Mouse (Mus musculus) urinary bladder, postnatal 36 days (tissue): ENCODE measurements around the gene Gpc5.

ENCODE experiments used
- DNase-seq, 2 experiments: peaks; one replicate each; pipeline ENCODE4 v3.0.0; 2022; ENCODE audit warnings: low spot score in 2 of 2, mixed read lengths in 1 of 2

Gpc5 gene

GRCm38 (mm10) chr14:115831854-115832625, 740.0 kb downstream of the Gpc5 start:
- DNase-seq, result no peak

GRCm38 (mm10) chr14:115843783-115844182, 751.8 kb downstream of the Gpc5 start:
- DNase-seq, result no peak

DNA sequence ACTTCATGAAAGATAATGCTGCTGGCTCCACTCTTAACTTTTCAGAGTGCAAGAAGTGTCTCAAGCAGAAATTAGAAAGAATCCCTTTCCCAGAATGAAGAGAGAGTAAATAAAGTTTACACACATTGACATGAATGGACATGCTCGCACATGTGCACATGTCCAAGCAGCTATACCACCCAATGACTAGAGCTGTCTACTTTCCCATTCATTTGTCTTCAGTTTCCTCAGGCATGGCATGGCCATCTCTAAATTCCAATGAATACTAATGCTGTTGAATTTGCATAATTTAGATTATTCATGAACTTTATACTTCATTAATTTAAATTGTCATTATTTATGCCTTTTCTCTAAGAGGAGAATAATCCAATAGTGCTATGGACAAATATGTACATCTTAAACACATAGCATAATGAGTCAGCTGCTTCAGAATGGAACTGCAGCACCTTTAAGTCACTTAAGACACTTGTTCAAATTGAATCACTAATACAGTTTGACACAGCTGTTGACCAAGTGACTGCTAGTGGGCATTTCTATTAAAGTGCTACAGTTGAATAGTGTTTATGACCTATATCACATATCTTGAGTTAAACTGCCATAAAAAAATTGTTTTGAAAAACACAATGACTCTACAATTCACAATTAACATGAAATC, 752.9 kb downstream of the Gpc5 start:
- DNase-seq, result no peak

GRCm38 (mm10) chr14:115869127-115869526, 777.1 kb downstream of the Gpc5 start:
- DNase-seq, result no peak

DNA sequence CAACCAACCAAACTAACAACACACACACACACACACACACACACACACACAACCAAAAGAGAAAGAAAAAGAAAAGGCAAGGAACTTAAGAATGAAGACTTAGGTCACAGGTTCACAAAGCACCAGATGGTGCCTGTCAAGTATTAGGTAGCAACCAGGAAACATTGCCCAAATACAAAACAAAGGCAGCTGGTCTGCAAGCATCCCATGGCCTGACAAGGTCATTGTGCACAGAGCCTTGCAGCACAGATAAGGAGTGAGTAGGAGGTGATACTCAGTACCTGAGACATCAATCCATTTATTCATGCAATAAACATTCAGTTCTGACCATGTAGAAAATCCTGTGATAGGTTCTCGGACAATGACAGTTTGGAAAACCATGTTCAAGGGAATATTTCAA, 884.0 kb downstream of the Gpc5 start:
- no peak for DNase-seq

- no peak for DNase-seq
Observed at GRCm38 (mm10) chr14:115979233-115979632, 887.2 kb downstream of the Gpc5 start.

DNA sequence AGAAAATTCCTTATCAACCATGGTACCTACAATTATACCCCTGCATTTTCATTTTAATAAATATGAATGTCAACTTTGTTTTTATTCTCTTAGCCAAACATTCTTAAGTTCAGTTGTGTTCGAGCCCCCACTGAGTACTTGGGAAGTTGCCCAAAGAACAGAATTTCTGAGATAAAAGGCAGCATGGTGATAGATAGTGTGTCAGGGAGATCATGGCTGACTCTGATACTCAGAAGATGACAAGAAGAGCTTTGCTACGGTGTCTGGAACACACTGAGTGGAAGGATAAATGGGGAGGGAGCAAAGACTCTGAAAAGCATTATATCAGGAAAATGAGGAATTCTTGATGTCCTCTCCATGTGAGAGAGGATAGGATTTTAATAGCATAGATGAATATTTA, 898.7 kb downstream of the Gpc5 start:
- DNase-seq, result no peak

DNA sequence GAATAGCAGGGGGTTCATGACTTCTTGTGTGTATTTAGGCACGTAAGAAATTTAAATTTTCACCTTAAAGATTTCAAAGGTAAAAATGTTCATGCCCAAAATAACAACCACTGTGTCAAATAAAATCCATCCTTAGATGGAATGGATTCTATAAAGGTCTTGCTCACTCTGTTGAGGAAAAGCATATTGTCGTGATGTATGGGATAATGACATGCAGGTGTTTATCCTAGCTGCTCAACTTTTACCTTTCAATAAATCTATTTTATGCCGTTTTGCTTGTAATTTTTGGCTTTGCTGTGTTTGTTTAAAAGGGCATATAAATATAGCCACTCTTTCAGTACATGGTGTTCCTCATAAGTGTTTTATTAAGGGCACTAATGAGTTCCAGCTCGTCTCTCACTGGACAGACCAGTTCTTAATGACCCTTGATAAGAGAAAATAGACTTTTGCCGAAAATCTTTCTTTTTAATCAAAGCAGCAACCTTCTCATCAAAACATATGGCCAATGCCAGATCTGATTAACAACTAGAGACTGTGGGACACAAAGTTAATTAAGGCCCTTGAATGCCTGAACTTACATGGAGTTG, 901.6 kb downstream of the Gpc5 start:
- DNase-seq, result no peak

- no peak for DNase-seq
Observed at GRCm38 (mm10) chr14:115998931-115999330, 906.9 kb downstream of the Gpc5 start.

- no peak for DNase-seq
Observed at GRCm38 (mm10) chr14:116087010-116087409, 995.0 kb downstream of the Gpc5 start.

GRCm38 (mm10) chr14:116127943-116128342, 1035.9 kb downstream of the Gpc5 start:
- DNase-seq, result no peak

- no peak for DNase-seq
Observed at GRCm38 (mm10) chr14:116137330-116137729, 1045.3 kb downstream of the Gpc5 start.

DNA sequence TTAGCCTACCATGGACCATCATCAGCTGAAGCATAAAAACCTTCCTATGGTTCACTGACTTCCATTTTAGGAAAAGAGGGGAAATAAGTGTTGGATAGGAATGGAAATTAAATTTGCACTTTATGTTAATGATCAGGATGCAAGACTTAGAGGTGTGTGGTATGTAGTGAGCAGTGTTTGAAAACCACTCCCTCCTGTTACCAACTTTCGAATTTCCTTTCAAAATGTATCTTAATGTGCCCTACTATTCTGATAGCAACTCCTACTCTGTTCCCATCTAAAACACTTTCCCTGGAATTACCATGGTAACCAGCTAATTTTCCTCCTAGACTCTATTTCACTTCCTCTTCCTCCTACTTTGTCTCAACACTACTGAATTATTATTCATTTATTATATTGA, 1045.8 kb downstream of the Gpc5 start:
- DNase-seq, result no peak

DNA sequence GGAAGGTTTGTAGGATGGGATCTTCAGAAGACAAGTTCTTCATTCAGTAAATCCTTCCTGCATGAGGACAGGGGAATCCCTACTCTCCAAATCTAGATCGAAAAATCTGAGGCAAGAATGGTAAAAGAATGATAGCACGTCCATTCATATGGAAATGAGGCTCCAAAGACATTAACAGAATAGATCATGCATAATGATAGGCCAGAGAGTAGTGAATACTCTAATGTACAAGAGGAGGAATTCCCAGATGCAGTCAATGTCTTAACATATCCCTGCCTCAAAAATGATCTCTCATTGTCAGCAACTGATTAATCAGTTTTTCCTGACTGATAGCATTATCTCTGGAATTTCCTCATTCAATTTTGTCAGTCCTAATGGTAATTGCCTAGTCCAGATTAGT, 1070.6 kb downstream of the Gpc5 start:
- no peak for DNase-seq

- DNase-seq, result no peak
Observed at GRCm38 (mm10) chr14:116167401-116167800, 1075.4 kb downstream of the Gpc5 start.

DNA sequence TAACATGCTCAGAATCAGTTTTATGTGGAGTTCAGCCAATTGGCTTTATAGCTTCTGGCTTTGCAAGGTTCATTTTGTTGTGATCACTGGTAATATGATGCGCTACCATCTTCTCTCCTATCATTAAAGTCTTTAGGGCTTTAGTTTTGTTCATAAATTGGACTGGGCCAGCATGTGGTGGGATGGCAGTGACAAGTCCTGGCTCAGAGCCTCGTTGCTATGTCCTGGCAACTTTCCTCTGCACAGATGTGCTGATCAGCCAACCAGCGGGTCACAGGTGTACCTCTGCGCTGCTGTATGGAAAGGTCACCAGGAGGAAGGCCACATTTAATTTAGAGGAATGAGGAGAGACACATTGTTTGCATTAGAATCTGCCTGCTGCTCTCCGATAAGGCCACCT, 1077.1 kb downstream of the Gpc5 start:
- DNase-seq, result no peak

DNA sequence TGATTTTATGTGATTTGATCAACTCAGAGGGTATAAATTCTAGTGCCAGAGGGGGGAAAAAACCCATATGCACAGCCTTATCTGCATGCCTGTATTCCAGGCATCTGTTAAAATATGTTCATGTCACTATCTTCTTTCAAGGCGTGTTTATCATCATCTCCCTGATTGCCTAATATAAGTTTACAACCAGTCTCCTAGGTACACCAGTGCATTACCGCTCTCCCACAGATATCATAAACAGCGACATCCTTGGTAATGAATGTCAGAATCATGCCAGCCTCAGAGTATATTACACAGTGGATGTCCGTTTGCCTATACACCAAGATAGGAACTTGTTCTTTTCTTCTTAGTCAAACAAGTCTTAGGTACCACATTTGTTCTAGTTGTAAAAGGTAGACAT, 1095.0 kb downstream of the Gpc5 start:
- DNase-seq, result no peak

- DNase-seq, result no peak
Observed at GRCm38 (mm10) chr14:116206977-116207376, 1115.0 kb downstream of the Gpc5 start.

- no peak for DNase-seq
Observed at GRCm38 (mm10) chr14:116208581-116208980, 1116.6 kb downstream of the Gpc5 start.

- DNase-seq, result no peak
Observed at GRCm38 (mm10) chr14:116209045-116209444, 1117.0 kb downstream of the Gpc5 start.

DNA sequence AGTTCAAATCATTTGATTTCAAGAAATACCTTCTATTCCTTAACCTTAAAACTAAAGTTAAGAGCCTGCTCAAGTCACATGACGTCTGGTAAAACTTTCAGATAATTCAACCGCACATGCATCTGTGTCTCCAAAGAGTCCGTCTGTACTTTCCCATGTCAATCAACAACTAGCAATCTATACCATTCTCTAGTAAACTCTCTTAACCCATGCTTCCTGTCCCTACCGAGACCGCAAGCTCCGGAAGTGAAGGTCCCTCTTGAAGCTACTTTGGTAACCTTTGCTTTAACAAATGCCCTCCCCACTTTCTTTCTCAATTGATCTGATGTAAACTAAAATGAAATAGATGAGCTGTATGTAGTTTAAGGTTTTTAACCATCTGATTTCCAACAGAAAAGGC, 1118.3 kb downstream of the Gpc5 start:
- no peak for DNase-seq

GRCm38 (mm10) chr14:116212029-116212428, 1120.0 kb downstream of the Gpc5 start:
- no peak for DNase-seq

- no peak for DNase-seq
Observed at GRCm38 (mm10) chr14:116258126-116258525, 1166.1 kb downstream of the Gpc5 start.
